Mouse (Mus musculus) liver, adult 2 months (tissue): ENCODE data around the gene Cmah. TPM values are rescaled to one million over a fixed set of nuclear protein-coding genes. Genes with fewer than 3 reads are reported as not detected.

Experiments
- DNase-seq: peaks from one replicate; pipeline ENCODE4 v3.0.0-alpha.2; 2011; ENCODE audit warnings: low read depth, low spot score; ENCODE audit errors: extremely low read depth
- H3K27ac ChIP-seq: fragments of 200-500 bp; replicated peaks from 2 replicates; pipeline ENCODE4 v1.5.1; 2012; ENCODE audit warnings: low read depth, mild to moderate bottlenecking, control low read depth, inconsistent platforms, low read length; ENCODE audit not compliant: insufficient read depth
- H3K27me3 ChIP-seq: fragments of 200-500 bp; 2 replicates; pipeline ENCODE4 v1.6.1; 2012; ENCODE audit warnings: mild to moderate bottlenecking, moderate library complexity, low read length, inconsistent platforms; ENCODE audit not compliant: control insufficient read depth, insufficient read depth
- H3K36me3 ChIP-seq: fragments of 200-500 bp; 2 replicates; pipeline ENCODE4 v1.6.1; 2012; ENCODE audit warnings: low read length, inconsistent platforms; ENCODE audit not compliant: control insufficient read depth, insufficient read depth
- H3K4me1 ChIP-seq: fragments of 200-500 bp; 2 replicates; pipeline ENCODE4 v1.6.1; 2011; ENCODE audit warnings: low read length; ENCODE audit not compliant: control insufficient read depth, insufficient read depth
- H3K4me3 ChIP-seq: fragments of 200-500 bp; 2 replicates; pipeline ENCODE4 v1.5.1; 2011; ENCODE audit warnings: low read depth, mild to moderate bottlenecking, control low read depth, low read length, moderate library complexity; ENCODE audit not compliant: insufficient read depth
- H3K79me2 ChIP-seq: fragments of 200-500 bp; 2 replicates; pipeline ENCODE4 v1.6.1; 2012; ENCODE audit warnings: inconsistent platforms, mild to moderate bottlenecking, low read length, moderate library complexity; ENCODE audit not compliant: control insufficient read depth, insufficient read depth
- H3K9ac ChIP-seq: fragments of 200-500 bp; 2 replicates; pipeline ENCODE4 v1.6.1; 2012; ENCODE audit warnings: low read depth, mild to moderate bottlenecking, control low read depth, inconsistent platforms, low read length
- CTCF ChIP-seq: fragments of 200-500 bp; IDR thresholded peaks from 2 replicates; pipeline ENCODE4 v1.5.1; 2011; ENCODE audit warnings: low read depth, low read length, control low read depth
- POLR2A ChIP-seq: fragments of 200-500 bp; IDR thresholded peaks from 2 replicates; pipeline ENCODE4 v1.6.1; 2011; ENCODE audit warnings: low read length, control low read depth; ENCODE audit not compliant: insufficient read depth; ENCODE audit errors: extremely low read depth
- WGBS: fragments of 180-500 bp; shearing (Covaris S2); methylation state at CpG from one replicate; pipeline ENCODE4 v1.1.7; 2018; 5-methylcytosine and 5-hydroxymethylcytosine counted together
- polyA plus RNA-seq: library from polyadenylated mRNA; depleted of rRNA; stranded (reverse); fragments of >200 nt; gene quantifications from 2 replicates; pipeline ENCODE4 v1.2.3, GENCODE M21; 2012
- total RNA-seq: library from RNA; depleted of rRNA; stranded (reverse); fragments of >200 nt; gene quantifications from 2 replicates; pipeline ENCODE4 v1.2.3, GENCODE M21; 2014

The Cmah gene
- total and polyA plus RNA-seq, 2 experiments = 11.8 to 49.3 TPM

- Histone ChIP-seq H3K9ac (no peak overlapping the region), H3K79me2 (no peaks in the 10 kb centered on the region), H3K36me3 (no peaks in the 10 kb centered on the region), H3K4me1 (peaks cover 7% of the 10 kb centered on the region; the same call in 1 of the 2 replicates), H3K4me3 (no peak overlapping the region), H3K27me3 (no peaks in the 10 kb centered on the region), H3K27ac (no peak overlapping the region)
- TF ChIP-seq POLR2A = no peak
- no peak for TF ChIP-seq CTCF
- no peak for DNase-seq
- WGBS = 81% methylated on average over 6 of the region's 6 CpGs
Observed at GRCm38 (mm10) chr13:24480824-24481223, 153.6 kb downstream of the Cmah start.

- H3K9ac ChIP-seq = no peak overlapping the region
- H3K79me2 ChIP-seq = no peaks in the 10 kb centered on the region
- no peak overlapping the region for H3K27ac ChIP-seq
- TF ChIP-seq POLR2A (no peak), CTCF (peak; percentile 69)
- DNase-seq = peak; percentile 26
- no peaks in the 10 kb centered on the region for H3K36me3 ChIP-seq
- H3K4me1 ChIP-seq = peaks cover 7% of the 10 kb centered on the region; the same call in 1 of the 2 replicates
- WGBS = 60% methylated on average over 10 of the region's 10 CpGs
- no peak overlapping the region for H3K4me3 ChIP-seq
- H3K27me3 ChIP-seq = no peaks in the 10 kb centered on the region
Observed at GRCm38 (mm10) chr13:24481615-24482295, 154.6 kb downstream of the Cmah start.

- Histone ChIP-seq H3K36me3 (no peaks in the 10 kb centered on the region), H3K4me1 (peaks cover 3% of the 10 kb centered on the region; the same call in 1 of the 2 replicates), H3K27ac (no peak overlapping the region), H3K9ac (no peak overlapping the region), H3K4me3 (no peak overlapping the region), H3K27me3 (no peaks in the 10 kb centered on the region), H3K79me2 (no peaks in the 10 kb centered on the region)
- no peak for DNase-seq
- 81% methylated on average over 3 of the region's 3 CpGs for WGBS
- no peak for TF ChIP-seq POLR2A
- no peak for TF ChIP-seq CTCF
Observed at GRCm38 (mm10) chr13:24483691-24484090, 156.5 kb downstream of the Cmah start.

- no peaks in the 10 kb centered on the region for H3K27me3 ChIP-seq
- no peak for DNase-seq
- H3K36me3 ChIP-seq = no peaks in the 10 kb centered on the region
- no peaks in the 10 kb centered on the region for H3K4me1 ChIP-seq
- TF ChIP-seq POLR2A (no peak), CTCF (no peak)
- no peak overlapping the region for H3K9ac ChIP-seq
- no peak overlapping the region for H3K4me3 ChIP-seq
- WGBS = 78% methylated on average over 3 of the region's 3 CpGs
- no peak overlapping the region for H3K27ac ChIP-seq
- no peaks in the 10 kb centered on the region for H3K79me2 ChIP-seq
Observed at GRCm38 (mm10) chr13:24484811-24485210, 157.6 kb downstream of the Cmah start.

GRCm38 (mm10) chr13:24485964-24486363 is 158.8 kb downstream of the Cmah start:
- 71% methylated on average over 9 of the region's 9 CpGs for WGBS

GRCm38 (mm10) chr13:24486403-24486802 is 159.2 kb downstream of the Cmah start:
- TF ChIP-seq POLR2A = no peak
- TF ChIP-seq CTCF = no peak
- H3K4me3 ChIP-seq = no peak overlapping the region
- no peaks in the 10 kb centered on the region for H3K79me2 ChIP-seq
- no peak overlapping the region for H3K9ac ChIP-seq
- H3K27me3 ChIP-seq = no peaks in the 10 kb centered on the region
- DNase-seq = no peak
- H3K4me1 ChIP-seq = no peaks in the 10 kb centered on the region
- no peak overlapping the region for H3K27ac ChIP-seq
- 63% methylated on average over 6 of the region's 6 CpGs for WGBS
- no peaks in the 10 kb centered on the region for H3K36me3 ChIP-seq

More at GRCm38 (mm10) chr13:24485964-24486363, 158.8 kb downstream of the Cmah start:
- H3K27me3 ChIP-seq = no peaks in the 10 kb centered on the region
- H3K36me3 ChIP-seq = no peaks in the 10 kb centered on the region
- H3K9ac ChIP-seq = no peak overlapping the region
- no peak overlapping the region for H3K4me3 ChIP-seq
- H3K79me2 ChIP-seq = no peaks in the 10 kb centered on the region
- TF ChIP-seq POLR2A (no peak), CTCF (no peak)
- no peaks in the 10 kb centered on the region for H3K4me1 ChIP-seq
- DNase-seq = no peak
- H3K27ac ChIP-seq = no peak overlapping the region
